Mouse (Mus musculus) CH12.LX (cell line): ENCODE results near the gene Tmem9. TPM values are rescaled to one million over a fixed set of nuclear protein-coding genes. Genes with fewer than 3 reads are reported as not detected.

Experiments used
- DNase-seq: peaks from one replicate; pipeline ENCODE4 v3.0.0-alpha.2; 2013; ENCODE audit errors: extremely low read depth
- H3K27ac ChIP-seq: 2 replicates; pipeline ENCODE4 v1.5.1; 2012; ENCODE audit warnings: low read depth, mild to moderate bottlenecking, control low read depth, moderate library complexity; ENCODE audit not compliant: insufficient read depth
- H3K27me3 ChIP-seq: replicated peaks from 2 replicates; pipeline ENCODE3; 2012; ENCODE audit warnings: inconsistent platforms
- H3K36me3 ChIP-seq, 2 experiments: replicated peaks in 1 of 2; 2 replicates each; pipeline versions ENCODE3 to v1.6.1; 2012; ENCODE audit warnings: inconsistent platforms in 1 of 2, low read length in 1 of 2, mild to moderate bottlenecking in 1 of 2, mixed read lengths in 1 of 2, moderate library complexity in 1 of 2; ENCODE audit not compliant: control insufficient read depth in 1 of 2, insufficient read depth in 1 of 2
- H3K4me1 ChIP-seq, 2 experiments: 2 replicates each; pipeline ENCODE4 v1.6.1; 2012; ENCODE audit warnings: inconsistent platforms in 1 of 2, moderate library complexity in 1 of 2; ENCODE audit not compliant: insufficient read depth in 2 of 2, control insufficient read depth in 1 of 2
- H3K4me2 ChIP-seq: 2 replicates; pipeline ENCODE4 v1.6.1; 2012; ENCODE audit warnings: low read depth, mild to moderate bottlenecking, control low read depth; ENCODE audit not compliant: poor library complexity, insufficient read depth, severe bottlenecking
- H3K4me3 ChIP-seq, 3 experiments: fragments of 150-350 bp in 1 of 3; sonication (generic) in 1 of 3; replicated peaks in 1 of 3; 2 replicates each; pipeline versions ENCODE3 to v1.5.1; 2011 to 2012; ENCODE audit warnings: low read depth in 2 of 3, low read length in 2 of 3, mild to moderate bottlenecking in 2 of 3, moderate library complexity in 2 of 3, control low read depth in 1 of 3, improper control_type of control experiment in 1 of 3, inconsistent platforms in 1 of 3, mixed read lengths in 1 of 3; ENCODE audit not compliant: poor library complexity in 1 of 3
- H3K79me2 ChIP-seq: replicated peaks from 2 replicates; pipeline ENCODE4 v1.6.1; 2012; ENCODE audit warnings: mild to moderate bottlenecking, moderate library complexity; ENCODE audit not compliant: control insufficient read depth, poor library complexity, insufficient read depth, severe bottlenecking; ENCODE audit errors: extremely low read depth
- H3K9ac ChIP-seq: 2 replicates; pipeline ENCODE4 v1.6.1; 2012; ENCODE audit warnings: low read depth, mild to moderate bottlenecking, control low read depth, moderate library complexity; ENCODE audit not compliant: insufficient read depth
- H3K9me3 ChIP-seq: replicated peaks from 2 replicates; pipeline ENCODE3; 2012; ENCODE audit warnings: low read length, inconsistent platforms, mixed read lengths
- BHLHE40 ChIP-seq: IDR thresholded peaks from 2 replicates; pipeline ENCODE4 v1.6.1; 2011; ENCODE audit warnings: mild to moderate bottlenecking, low read depth, low read length, improper control_type of control experiment
- CHD2 ChIP-seq: IDR thresholded peaks from 2 replicates; pipeline ENCODE4 v1.6.1; 2011; ENCODE audit warnings: low read length, improper control_type of control experiment
- E2F4 ChIP-seq: IDR thresholded peaks from 2 replicates; pipeline ENCODE4 v1.6.1; 2011; ENCODE audit warnings: low read depth, low read length, improper control_type of control experiment; ENCODE audit not compliant: insufficient replicate concordance
- ELF1 ChIP-seq: IDR thresholded peaks from 2 replicates; pipeline ENCODE4 v1.6.1; 2014; ENCODE audit warnings: low read depth, mild to moderate bottlenecking, inconsistent platforms, low read length, improper control_type of control experiment
- EP300 ChIP-seq: IDR thresholded peaks from 2 replicates; pipeline ENCODE4 v1.6.1; 2011; ENCODE audit warnings: low read length, improper control_type of control experiment
- IRF4 ChIP-seq: IDR thresholded peaks from 2 replicates; pipeline ENCODE4 v1.6.1; 2014; ENCODE audit warnings: low read depth, mild to moderate bottlenecking, inconsistent platforms, low read length, improper control_type of control experiment
- KAT2A ChIP-seq: IDR thresholded peaks from 2 replicates; pipeline ENCODE4 v1.6.1; 2012; ENCODE audit warnings: low read length, improper control_type of control experiment, inconsistent platforms; ENCODE audit not compliant: insufficient replicate concordance
- MAFK ChIP-seq: IDR thresholded peaks from 2 replicates; pipeline ENCODE4 v1.6.1; 2011; ENCODE audit warnings: low read length, improper control_type of control experiment; ENCODE audit not compliant: insufficient replicate concordance
- MAX ChIP-seq: IDR thresholded peaks from 2 replicates; pipeline ENCODE4 v1.6.1; 2011; ENCODE audit warnings: low read length, improper control_type of control experiment
- MAZ ChIP-seq: IDR thresholded peaks from 2 replicates; pipeline ENCODE4 v1.6.1; 2012; ENCODE audit warnings: low read depth, mild to moderate bottlenecking, inconsistent platforms, low read length, improper control_type of control experiment, moderate library complexity
- MEF2A ChIP-seq: IDR thresholded peaks from 2 replicates; pipeline ENCODE4 v1.6.1; 2014; ENCODE audit warnings: low read depth, mild to moderate bottlenecking, inconsistent platforms, low read length, improper control_type of control experiment, borderline replicate concordance
- MXI1 ChIP-seq: IDR thresholded peaks from 2 replicates; pipeline ENCODE4 v1.6.1; 2011; ENCODE audit warnings: mild to moderate bottlenecking, low read depth, low read length, improper control_type of control experiment
- MYC ChIP-seq: IDR thresholded peaks from 2 replicates; pipeline ENCODE4 v1.6.1; 2011; ENCODE audit warnings: low read depth, mild to moderate bottlenecking, improper control_type of control experiment, low read length
- SMC3 ChIP-seq: IDR thresholded peaks from 2 replicates; pipeline ENCODE4 v1.6.1; 2011; ENCODE audit warnings: low read depth, low read length, improper control_type of control experiment
- TBP ChIP-seq: conservative IDR thresholded peaks from 2 replicates; pipeline ENCODE4 v1.6.1; 2011; ENCODE audit warnings: low read depth, low read length, improper control_type of control experiment
- TCF12 ChIP-seq: IDR thresholded peaks from 2 replicates; pipeline ENCODE4 v1.6.1; 2014; ENCODE audit warnings: low read depth, mild to moderate bottlenecking, inconsistent platforms, low read length, improper control_type of control experiment
- USF2 ChIP-seq: conservative IDR thresholded peaks from 2 replicates; pipeline ENCODE4 v1.6.1; 2011; ENCODE audit warnings: low read depth, low read length, improper control_type of control experiment
- ZC3H11A ChIP-seq: IDR thresholded peaks from 2 replicates; pipeline ENCODE4 v1.6.1; 2012; ENCODE audit warnings: low read depth, mild to moderate bottlenecking, inconsistent platforms, low read length, improper control_type of control experiment
- dilution Hi-C: fragments of 300-500 bp; cut with MboI; formaldehyde crosslinking; loops from 2 replicates; pipeline ENCODE4 v1.14.3; 2020; ENCODE audit warnings: low sequenced_read_pairs; ENCODE audit not compliant: extremely low pct_unique_long_range_greater_than_20kb, extremely low pct_ligation_motif_present
- in situ Hi-C: fragments of 300-500 bp; cut with MboI; formaldehyde crosslinking; loops from 3 replicates; pipeline ENCODE4 v1.14.3; 2019; ENCODE audit warnings: low sequenced_read_pairs, low pct_ligation_motif_present, low pct_unique_long_range_greater_than_20kb, mixed read lengths
- polyA plus RNA-seq: library from polyadenylated mRNA; unstranded; fragments of >175 nt; gene quantifications from 2 replicates; pipeline ENCODE4 v1.2.1, GENCODE M21; 2012; ENCODE audit warnings: low read depth; ENCODE audit not compliant: insufficient read length
- total RNA-seq, 2 experiments: library from RNA; depleted of rRNA; stranded (reverse); fragments of 300-350 nt in 1 of 2; fragments of >200 nt in 1 of 2; gene quantifications; 2 replicates each; pipeline ENCODE4 v1.2.3; 2012 to 2014

Gene Tmem9
- total and polyA plus RNA-seq, 3 experiments: 22.2 to 28.2 (median 23.9) TPM

DNA sequence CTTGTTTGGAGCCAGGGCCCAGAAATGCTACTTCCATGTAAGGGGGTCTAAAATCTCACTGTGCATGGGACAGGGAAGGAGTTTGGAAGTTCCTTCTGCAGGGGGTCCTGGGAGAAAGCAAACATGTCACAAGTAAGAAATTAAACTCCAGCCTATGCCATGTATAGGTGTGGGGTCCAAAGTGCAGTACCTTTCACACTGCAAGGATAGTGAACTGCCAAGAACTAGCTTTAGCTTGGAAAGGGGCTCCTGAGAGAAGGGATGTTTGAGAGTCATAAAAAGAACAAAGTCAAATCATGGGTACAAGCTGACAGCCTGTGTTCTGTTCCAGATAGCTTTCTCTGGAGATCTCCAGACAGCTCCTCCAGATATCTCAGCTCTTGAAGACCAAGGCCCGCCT is 73.2 kb downstream of the Tmem9 start:
- dilution Hi-C loops (no loop called here), in situ Hi-C loops (no loop called here)
- Histone ChIP-seq H3K79me2 (no peaks in the 10 kb centered on the region), H3K4me3 (no peak overlapping the region), H3K27ac (no peak overlapping the region), H3K9me3 (peaks cover 2% of the 10 kb centered on the region), H3K27me3 (peaks cover 64% of the 10 kb centered on the region), H3K4me2 (no peak overlapping the region), H3K4me1 (no peaks in the 10 kb centered on the region), H3K9ac (no peak overlapping the region), H3K36me3 (no peaks in the 10 kb centered on the region)
- TF ChIP-seq MAX (no peak), SMC3 (no peak), E2F4 (no peak), TBP (no peak), ZC3H11A (no peak), BHLHE40 (no peak), MYC (no peak), MXI1 (no peak), EP300 (no peak), USF2 (no peak), TCF12 (no peak), CHD2 (no peak), KAT2A (no peak), MEF2A (no peak), IRF4 (no peak), ELF1 (no peak), MAZ (no peak), MAFK (no peak)
- no peak for DNase-seq

Other genes starting within 250 kb of the Tmem9 start
- gene Phlda3, start 242.0 kb upstream of the Tmem9 start, total RNA-seq (2012; rRNA removed): 76.8 and 98.1 TPM in 2 replicates
- gene Phlda3, start 242.0 kb upstream of the Tmem9 start, total RNA-seq (2014; rRNA removed): 45.6 and 49.5 TPM in 2 replicates
- gene Phlda3, start 242.0 kb upstream of the Tmem9 start, polyA plus RNA-seq: 34.9 and 37.5 TPM in 2 replicates
- 1.5 and 1.6 TPM in 2 replicates for gene Tnni1, start 228.7 kb upstream of the Tmem9 start, total RNA-seq (2012; rRNA removed)
- gene Tnni1, start 228.7 kb upstream of the Tmem9 start, total RNA-seq (2014; rRNA removed): 5.5 and 6.9 TPM in 2 replicates
- 3.5 and 4.2 TPM in 2 replicates for gene Tnni1, start 228.7 kb upstream of the Tmem9 start, polyA plus RNA-seq
- 0.13 TPM in 1 of 2 replicates, not detected in the other for gene Lad1, start 189.6 kb upstream of the Tmem9 start, total RNA-seq (2012; rRNA removed)
- gene Lad1, start 189.6 kb upstream of the Tmem9 start, total RNA-seq (2014; rRNA removed): 0.24 TPM in 1 of 2 replicates, not detected in the other
- gene Lad1, start 189.6 kb upstream of the Tmem9 start, polyA plus RNA-seq: 0.17 and 0.25 TPM in 2 replicates
- gene Tnnt2, start 171.8 kb upstream of the Tmem9 start, total RNA-seq (2012; rRNA removed): 5.5 and 8.6 TPM in 2 replicates
- gene Tnnt2, start 171.8 kb upstream of the Tmem9 start, total RNA-seq (2014; rRNA removed): 3.6 and 5.0 TPM in 2 replicates
- gene Tnnt2, start 171.8 kb upstream of the Tmem9 start, polyA plus RNA-seq: 31.1 and 32.5 TPM in 2 replicates
- gene Pkp1, start 88.9 kb upstream of the Tmem9 start, total RNA-seq (2012; rRNA removed): not detected in 2 replicates
- not detected in 2 replicates for gene Pkp1, start 88.9 kb upstream of the Tmem9 start, total RNA-seq (2014; rRNA removed)
- not detected in 2 replicates for gene Pkp1, start 88.9 kb upstream of the Tmem9 start, polyA plus RNA-seq
- gene Igfn1, start 1.8 kb upstream of the Tmem9 start, total RNA-seq (2012; rRNA removed): not detected in 2 replicates
- not detected in 2 replicates for gene Igfn1, start 1.8 kb upstream of the Tmem9 start, total RNA-seq (2014; rRNA removed)
- gene Igfn1, start 1.8 kb upstream of the Tmem9 start, polyA plus RNA-seq: 0.04 TPM in 1 of 2 replicates, not detected in the other
- gene Ascl5, start 42.7 kb downstream of the Tmem9 start, total RNA-seq (2012; rRNA removed): not detected in 2 replicates
- gene Ascl5, start 42.7 kb downstream of the Tmem9 start, total RNA-seq (2014; rRNA removed): not detected in 2 replicates
- gene Ascl5, start 42.7 kb downstream of the Tmem9 start, polyA plus RNA-seq: not detected in 2 replicates
- 54.0 and 61.7 TPM in 2 replicates for gene Cacna1s, start 44.6 kb downstream of the Tmem9 start, total RNA-seq (2012; rRNA removed)
- 84.1 and 90.0 TPM in 2 replicates for gene Cacna1s, start 44.6 kb downstream of the Tmem9 start, total RNA-seq (2014; rRNA removed)
- gene Cacna1s, start 44.6 kb downstream of the Tmem9 start, polyA plus RNA-seq: 33.9 and 42.5 TPM in 2 replicates
- gene Kif21b, start 123.2 kb downstream of the Tmem9 start, total RNA-seq (2012; rRNA removed): 21.1 and 26.2 TPM in 2 replicates
- gene Kif21b, start 123.2 kb downstream of the Tmem9 start, total RNA-seq (2014; rRNA removed): 6.0 and 7.3 TPM in 2 replicates
- 22.6 and 32.4 TPM in 2 replicates for gene Kif21b, start 123.2 kb downstream of the Tmem9 start, polyA plus RNA-seq
- not detected in 2 replicates for gene Mroh3, start 204.7 kb downstream of the Tmem9 start, total RNA-seq (2012; rRNA removed)
- not detected in 2 replicates for gene Mroh3, start 204.7 kb downstream of the Tmem9 start, total RNA-seq (2014; rRNA removed)
- not detected in 2 replicates for gene Mroh3, start 204.7 kb downstream of the Tmem9 start, polyA plus RNA-seq
- gene Inava, start 226.1 kb downstream of the Tmem9 start, total RNA-seq (2012; rRNA removed): 0.34 and 0.42 TPM in 2 replicates
- not detected in 2 replicates for gene Inava, start 226.1 kb downstream of the Tmem9 start, total RNA-seq (2014; rRNA removed)
- 0.11 and 0.34 TPM in 2 replicates for gene Inava, start 226.1 kb downstream of the Tmem9 start, polyA plus RNA-seq